Mouse (Mus musculus): ENCODE results near the gene Actr5.

GRCm38 (mm10) chr2:158579979-158580378 lies 44.7 kb upstream of the Actr5 start:
- TF ChIP-seq CTCF (IDR thresholded peaks at IDR 0.05) (no peak), EP300 (IDR thresholded peaks at IDR 0.05) (no peak)
